Mouse (Mus musculus): ENCODE results near the gene Rgs16.
"Not testable (repeated sequence)": the region's sequence is repeated elsewhere in the genome, so short reads cannot be mapped to it uniquely, and the experiment has no call there.

The Rgs16 gene

DNA sequence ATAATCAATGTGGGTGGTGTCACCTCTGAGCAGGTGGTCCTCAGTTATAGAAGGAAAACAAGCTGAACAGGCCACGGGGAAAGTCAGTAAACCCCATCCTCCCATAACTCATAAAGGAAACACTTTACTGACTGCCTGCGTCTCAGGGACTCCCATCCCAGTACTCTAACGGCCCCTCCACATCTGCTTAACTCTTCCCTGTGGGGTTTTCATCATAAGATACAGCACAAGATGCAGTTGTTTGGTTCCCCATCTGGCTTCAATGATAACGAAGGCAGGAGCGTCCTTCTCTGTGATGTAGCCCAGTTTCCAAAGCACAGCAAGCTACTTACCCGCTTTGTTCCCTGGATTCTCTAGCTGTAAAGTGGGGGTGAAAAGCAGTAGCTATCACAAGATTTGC is 9.9 kb downstream of the Rgs16 start:
- no peak for DNase-seq (ENCODE audit: low read depth, low spot score)

DNA sequence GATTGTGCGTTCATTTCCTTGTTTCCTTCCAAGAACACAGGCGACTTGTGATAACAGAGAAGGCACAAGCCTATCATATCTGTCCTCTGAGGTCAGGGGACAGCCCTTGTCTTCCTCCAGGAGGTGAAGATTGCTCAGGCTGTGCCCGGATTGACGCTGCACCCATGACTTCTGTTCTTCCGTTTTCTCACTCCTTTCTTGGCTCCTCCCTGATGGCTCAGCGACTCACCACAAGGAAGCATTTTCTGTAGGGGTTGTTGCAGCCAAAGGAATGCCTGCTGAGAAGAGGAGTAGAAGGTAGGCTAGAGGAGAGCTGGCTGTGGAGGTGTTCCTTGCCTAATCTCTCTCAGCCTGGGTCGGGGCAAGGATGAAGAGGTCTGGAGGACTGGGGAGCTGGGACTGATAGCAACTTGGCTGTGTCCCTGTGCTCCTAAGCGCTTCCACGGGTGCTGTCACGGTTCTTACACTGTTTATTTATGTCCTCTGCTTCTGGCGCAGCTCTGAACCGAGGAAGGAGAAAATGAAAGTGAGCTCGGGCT is 11.7 kb downstream of the Rgs16 start:
- no peak for DNase-seq (ENCODE audit: low read depth, low spot score)

DNA sequence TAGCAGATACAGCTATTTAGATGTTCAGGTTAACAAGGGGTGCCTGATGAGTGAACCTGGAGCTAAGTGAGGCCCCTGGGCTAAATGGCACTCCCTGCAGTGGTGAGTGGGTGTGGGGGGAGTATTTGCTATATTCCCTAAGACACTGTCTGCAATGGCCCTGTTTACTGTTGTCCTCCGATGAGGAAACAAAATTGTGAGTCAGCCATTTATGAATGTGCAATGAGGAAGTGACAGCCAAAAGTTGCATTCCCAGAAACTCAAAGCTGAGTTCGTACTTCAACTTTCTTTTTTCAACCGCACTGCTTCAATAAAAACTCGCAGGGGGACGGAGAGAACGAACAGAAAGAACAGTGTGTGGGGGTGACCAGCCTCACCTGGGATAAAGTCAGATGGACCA is 12.4 kb downstream of the Rgs16 start:
- DNase-seq (ENCODE audit: low read depth, low spot score) = no peak

DNA sequence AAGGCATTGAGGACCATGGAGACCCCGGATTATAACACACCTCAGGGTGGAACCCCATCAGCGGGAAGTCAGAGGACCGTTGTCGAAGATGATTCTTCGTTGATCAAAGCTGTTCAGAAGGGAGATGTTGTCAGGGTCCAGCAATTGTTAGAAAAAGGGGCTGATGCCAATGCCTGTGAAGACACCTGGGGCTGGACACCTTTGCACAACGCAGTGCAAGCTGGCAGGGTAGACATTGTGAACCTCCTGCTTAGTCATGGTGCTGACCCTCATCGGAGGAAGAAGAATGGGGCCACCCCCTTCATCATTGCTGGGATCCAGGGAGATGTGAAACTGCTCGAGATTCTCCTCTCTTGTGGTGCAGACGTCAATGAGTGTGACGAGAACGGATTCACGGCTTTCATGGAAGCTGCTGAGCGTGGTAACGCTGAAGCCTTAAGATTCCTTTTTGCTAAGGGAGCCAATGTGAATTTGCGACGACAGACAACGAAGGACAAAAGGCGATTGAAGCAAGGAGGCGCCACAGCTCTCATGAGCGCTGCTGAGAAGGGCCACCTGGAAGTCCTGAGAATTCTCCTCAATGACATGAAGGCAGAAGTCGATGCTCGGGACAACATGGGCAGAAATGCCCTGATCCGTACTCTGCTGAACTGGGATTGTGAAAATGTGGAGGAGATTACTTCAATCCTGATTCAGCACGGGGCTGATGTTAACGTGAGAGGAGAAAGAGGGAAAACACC is 13.7 kb downstream of the Rgs16 start:
- no peak for DNase-seq (ENCODE audit: low read depth, low spot score)

DNA sequence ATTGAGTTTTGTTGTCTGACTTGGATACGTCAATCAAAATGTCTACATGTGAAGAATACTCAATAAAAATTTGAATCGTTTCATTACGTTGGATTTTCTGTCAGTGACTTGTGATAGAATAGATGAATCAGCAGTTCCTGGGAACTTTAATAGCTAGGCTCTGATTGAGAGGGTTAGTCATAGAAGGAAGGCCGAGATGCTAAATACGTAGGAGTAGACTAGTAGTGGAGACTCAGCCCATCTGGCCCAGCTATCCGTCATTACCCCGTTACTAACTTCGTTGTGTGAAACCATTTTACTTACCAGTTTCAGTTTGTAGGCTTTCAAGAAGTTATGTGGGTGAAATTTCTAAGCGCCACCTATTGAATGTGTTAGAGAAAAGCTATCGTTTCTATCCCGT is 24.0 kb downstream of the Rgs16 start:
- no peak for DNase-seq (ENCODE audit: low read depth, low spot score)

DNA sequence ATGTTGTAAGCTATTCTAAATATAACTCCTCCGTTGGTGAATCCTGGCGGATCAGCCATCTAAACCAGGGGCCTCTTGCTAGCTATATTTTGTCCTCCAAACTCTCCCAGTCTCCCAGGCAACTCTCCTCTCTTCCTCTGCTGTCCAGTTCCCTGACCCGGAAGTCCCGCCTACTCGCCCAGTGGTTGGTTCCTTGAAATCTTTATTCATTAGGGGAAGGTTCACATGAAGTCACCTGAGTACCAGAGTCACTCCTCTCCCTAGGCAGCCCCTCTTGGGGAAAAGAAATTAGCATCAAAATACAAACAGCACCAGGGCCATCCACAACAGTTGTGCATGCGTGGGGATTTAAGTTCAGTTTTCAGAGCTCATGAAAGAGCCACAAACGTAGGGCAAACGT is 26.1 kb downstream of the Rgs16 start:
- DNase-seq (ENCODE audit: low read depth, low spot score) = no peak

DNA sequence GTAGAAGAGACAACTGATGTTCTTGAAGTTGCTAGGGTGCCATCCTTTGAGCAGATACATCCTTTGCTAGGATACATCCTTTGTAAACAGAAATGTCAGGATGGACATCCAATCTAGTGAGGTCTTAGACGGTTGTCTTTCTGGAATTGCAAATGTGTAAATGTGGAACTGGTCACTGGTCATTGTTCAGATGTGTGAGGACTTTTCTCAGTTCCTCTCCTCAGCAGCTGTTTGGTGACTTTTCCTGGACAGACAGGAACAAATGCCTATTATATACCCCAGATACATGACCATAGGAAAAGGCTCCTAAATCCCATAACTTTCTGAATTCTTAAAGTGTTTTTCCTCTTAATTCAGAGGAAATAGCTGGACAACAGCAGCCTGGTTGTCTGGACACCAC is 27.1 kb downstream of the Rgs16 start:
- DNase-seq (ENCODE audit: low read depth, low spot score) = no peak

DNA sequence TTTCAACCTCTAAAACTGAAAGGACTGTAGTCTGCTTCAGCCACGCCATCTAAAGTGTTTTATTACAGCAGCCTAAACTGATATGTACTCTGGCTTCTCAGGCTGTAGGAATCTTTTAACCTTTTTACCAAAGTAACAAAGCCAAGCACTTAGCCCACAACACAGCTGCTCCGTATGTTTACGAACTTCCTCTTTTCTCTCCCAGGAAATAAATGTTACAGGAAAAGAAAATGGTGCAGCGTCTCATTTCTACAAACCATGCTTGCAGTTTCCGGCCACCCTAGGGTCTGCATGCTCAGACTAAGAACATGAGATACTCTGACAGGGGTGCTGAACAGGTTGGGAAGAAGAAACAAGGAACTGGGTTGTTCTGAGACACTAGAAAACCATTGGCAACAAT is 28.3 kb downstream of the Rgs16 start:
- DNase-seq (ENCODE audit: low read depth, low spot score) = no peak

DNA sequence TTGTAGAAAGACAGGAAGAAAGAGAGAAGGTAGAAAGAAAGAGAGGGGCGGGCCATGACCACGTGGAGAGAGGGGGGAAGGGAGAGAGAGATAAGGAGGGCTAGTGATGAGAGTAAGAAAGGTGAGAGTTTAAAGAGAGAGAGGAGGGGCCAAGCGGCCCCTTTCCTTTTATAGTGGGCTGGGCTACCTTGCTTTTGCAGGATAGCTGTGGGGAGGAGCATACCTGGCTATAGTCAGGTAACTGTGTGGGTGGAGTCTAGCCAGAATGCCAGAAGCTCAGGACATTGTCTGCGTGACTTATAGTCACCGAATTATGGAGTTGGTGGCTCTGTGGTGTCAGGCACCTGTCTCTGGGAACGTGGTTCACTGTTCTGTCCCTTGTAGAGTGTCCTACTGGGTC is 29.4 kb downstream of the Rgs16 start:
- not testable (repeated sequence) for DNase-seq (ENCODE audit: low read depth, low spot score)

DNA sequence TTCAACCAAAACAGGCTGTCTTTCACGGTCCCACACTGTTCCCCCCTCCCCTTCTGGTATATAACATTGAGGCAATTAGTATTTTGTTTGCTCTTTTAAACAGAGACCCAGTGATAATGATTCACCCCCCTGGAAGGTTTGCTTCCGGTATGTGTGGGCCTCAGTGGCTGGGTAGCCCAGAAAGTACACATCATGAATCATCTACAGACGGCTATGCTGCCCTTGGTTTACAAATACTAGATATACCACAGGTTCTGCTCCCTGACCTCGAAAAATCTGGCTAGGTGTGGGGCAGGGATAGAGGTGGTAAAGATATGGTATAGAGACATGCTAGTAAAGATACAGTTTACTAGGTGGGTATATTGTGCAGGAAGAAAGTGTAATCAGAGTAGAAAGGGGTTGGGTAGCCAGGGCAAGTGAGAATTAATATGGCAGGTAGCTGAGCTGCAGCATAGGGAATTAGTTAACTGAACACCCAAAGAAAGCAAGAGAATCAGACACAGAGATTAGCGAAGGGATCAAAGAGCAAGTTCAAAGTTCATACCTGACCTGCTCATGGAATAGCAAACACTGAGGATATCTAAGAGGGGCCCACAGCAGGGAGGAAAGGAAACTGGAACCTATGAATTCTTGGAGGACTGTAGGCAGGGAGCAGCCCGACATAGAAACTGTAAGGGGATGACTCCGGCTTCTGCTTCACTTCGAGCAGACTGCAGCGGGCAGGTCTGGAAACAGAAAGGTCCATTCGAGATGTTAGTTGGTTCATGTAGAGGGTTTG is 30.0 kb downstream of the Rgs16 start:
- DNase-seq (ENCODE audit: low read depth, low spot score) = no peak

DNA sequence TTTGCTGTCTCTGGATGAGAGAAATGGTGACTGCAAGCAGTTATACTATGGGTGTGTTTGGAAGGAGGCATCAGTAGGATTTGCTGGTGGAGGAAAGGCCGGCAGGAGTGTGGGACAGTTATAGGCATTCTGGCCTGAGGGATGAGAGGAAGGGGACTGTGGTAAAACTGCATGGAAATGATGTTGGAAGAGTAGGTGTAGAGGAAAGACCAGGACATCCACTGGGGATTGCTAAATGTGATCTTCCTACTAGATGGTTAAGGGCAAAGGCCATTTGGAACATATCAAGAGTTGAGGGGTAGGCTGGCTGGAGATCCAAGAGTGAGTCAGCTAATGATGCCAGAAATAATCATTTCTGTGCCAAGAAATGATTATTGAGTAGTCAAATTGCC is 30.6 kb downstream of the Rgs16 start:
- DNase-seq (ENCODE audit: low read depth, low spot score) = no peak

DNA sequence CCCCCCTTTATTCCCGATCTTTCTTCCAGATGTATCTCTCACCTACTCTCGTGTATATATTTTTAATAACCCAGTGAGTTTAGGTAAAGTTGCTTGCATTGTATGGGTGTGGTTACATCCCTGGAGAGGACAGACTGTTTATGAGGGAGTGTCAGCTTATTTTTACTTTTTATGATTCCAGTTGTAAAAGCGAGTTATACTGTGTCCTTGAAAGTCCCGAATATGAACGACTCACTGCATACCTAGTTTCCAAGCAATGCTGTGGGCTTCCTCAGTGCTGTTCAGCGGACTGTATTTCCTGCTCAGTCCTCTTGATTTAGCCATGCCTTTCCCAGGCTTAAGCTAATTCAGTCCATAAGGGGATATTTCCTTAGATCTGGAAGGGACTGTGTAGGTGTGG is 35.0 kb downstream of the Rgs16 start:
- no peak for DNase-seq (ENCODE audit: low read depth, low spot score)

DNA sequence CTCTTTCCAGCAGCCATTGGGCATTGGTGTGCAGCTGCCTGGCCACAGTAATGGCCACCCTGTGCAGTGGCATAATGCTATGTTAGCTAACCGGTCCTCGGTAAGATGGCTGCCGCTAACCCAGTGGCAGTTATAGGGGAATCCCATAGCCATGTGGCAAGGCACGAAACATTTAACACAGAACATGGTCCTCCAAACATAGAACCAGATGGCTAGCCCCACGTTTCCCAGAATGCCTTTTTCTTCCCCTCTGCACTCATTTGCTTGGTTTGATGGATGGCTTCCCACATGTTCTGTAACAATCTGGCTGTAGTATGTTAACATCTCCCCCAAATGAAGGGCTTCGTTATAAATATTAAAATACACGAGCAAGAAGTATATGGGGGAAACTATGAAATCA is 36.1 kb downstream of the Rgs16 start:
- no peak for DNase-seq (ENCODE audit: low read depth, low spot score)

DNA sequence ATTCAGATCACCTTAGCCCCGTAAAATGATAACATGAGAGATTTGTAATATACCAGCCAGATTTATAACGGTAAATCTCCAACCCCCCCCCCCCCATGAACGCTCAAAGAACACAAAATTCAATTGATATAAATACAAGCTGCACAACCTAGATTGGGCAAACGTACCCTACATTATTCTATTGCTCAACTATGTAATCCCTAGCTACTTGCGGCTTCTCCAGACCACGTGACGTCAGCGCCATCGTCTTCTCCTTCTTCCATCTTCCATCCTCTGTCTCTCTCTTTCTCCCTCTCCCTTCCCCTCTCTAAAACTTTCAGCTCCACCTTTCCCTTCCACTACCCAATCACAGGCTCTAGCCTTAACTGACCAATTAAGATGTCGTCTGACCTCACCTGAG is 38.1 kb downstream of the Rgs16 start:
- no peak for DNase-seq (ENCODE audit: low read depth, low spot score)

DNA sequence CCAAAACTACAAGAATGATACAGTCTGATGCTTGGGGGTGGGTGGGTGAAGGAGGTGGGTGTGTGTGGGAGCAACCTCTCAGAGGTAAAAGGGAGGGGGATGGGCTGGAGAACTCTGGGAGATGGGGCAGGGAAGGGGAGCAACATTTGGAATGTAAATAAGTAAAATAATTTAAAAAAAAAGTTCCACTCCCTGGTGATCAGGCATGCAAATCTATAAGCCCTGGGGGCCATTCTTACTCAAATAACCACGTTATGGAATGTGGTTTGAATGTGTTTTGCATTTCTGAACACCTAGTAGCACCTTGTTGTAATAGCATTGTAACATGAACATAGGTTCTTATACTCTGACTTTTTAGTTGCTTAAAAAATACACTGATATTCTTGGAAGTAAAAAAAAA is 43.2 kb downstream of the Rgs16 start:
- DNase-seq (ENCODE audit: low read depth, low spot score) = no peak

DNA sequence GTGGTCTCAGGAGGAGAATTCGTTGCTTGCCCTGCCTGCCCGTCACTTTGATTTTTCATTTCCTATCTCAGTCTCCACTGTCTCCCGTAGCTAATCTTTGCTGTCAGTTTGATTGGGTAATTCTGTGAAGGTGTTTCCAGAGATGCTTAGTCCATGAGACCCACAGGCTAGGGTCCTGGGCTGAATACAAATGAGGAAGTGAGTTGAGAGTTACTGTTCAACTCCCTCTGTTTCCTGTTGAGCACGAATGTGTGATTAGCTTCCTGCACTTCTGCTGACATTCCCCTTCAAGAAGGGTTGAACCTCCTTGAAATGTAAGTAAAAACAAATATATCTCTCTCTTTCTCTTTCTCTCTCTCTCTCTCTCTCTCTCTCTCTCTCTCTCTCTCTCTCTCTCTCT is 45.5 kb downstream of the Rgs16 start:
- no peak for DNase-seq (ENCODE audit: low read depth, low spot score)

DNA sequence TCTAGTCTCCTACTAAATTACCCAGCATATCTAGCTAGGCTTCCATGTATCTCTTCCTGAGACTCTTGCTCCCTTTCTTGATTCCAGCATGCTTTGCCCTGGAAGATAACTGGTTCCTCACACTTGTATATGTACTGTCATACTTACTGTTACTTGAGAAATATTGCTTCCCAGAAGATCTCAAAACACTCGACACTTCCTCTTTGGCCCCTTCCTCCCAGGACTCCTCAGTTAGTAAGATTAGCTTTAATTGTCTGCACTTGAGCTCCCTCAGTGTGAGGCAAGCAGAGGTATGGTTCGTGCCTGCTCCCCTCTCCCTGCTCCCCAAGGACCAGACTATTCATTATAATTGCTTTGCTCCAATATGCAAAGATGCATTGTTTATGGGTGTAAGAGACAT is 50.6 kb downstream of the Rgs16 start:
- no peak for DNase-seq (ENCODE audit: low read depth, low spot score)

DNA sequence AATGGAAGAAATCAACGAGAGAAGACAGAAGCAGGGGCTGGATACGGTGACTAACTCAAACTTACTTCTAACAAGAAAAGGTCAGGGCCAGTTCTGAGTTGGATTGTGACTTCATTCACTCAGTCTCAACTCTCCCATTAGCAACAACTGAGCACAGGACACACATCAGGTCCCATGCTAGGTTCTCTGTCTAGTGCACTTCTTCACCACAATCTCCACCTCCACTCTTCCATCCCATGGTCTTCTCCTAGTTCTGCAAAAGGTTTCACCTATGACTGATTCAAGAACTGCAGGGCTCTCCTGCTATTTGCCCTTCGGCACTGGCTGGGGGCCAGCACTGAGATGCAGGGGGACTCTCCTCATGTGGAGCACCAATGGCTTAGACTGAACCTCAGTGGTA is 54.1 kb downstream of the Rgs16 start:
- DNase-seq (ENCODE audit: low read depth, low spot score) = no peak
